In the genomic region with DNA sequence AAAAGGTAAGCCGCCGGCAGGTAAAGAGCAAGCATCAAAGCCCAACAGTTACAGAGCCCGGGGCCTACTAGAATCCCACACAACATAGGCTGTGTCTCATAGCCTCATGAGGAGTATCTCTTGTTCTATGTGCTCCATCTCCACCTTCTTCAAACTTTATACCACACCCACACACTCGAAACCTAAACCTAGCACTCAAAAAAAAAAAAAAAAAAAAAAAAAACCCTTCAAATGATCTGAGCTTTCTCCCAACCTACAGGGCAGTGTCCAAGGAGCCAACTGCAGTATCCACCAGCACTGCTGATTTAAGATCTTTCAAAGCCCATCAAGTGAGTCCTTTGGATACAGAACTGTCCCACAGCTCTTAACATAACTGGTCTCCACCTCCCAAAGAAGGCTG, we compare ENCODE assay signal across 8 mouse cellular contexts. TPM values are rescaled to one million over a fixed set of nuclear protein-coding genes. Genes with fewer than 3 reads are reported as not detected.
DNase-seq lines count a peak whose midpoint lies in the region; ATAC-seq and TF ChIP-seq lines count a peak whose summit lies in the region.

No protein-coding gene starts in this region.

- H3K9ac ChIP-seq in kidney, embryonic 14.5 days (ENCODE audit: low read depth, low read length), result peak overlapping the region; percentile 94; the same call in 1 of the 2 replicates
- peak overlapping the region; percentile 69; the same call in 1 of the 2 replicates for H3K9ac ChIP-seq in hindbrain, embryonic 16.5 days (ENCODE audit: low read depth, low read length)
- H3K9ac ChIP-seq in midbrain, postnatal 0 days (replicated peaks; ENCODE audit: low read length, poor library complexity, severe bottlenecking), result 0 out of 2 replicates have a peak overlapping the region, but pooled peaks have one; percentile 87

- H3K27ac ChIP-seq in kidney, embryonic 14.5 days (ENCODE audit: low read depth, low read length), result no peak overlapping the region
- no peak overlapping the region for H3K27ac ChIP-seq in hindbrain, embryonic 16.5 days (ENCODE audit: low read depth, low read length)
- H3K27ac ChIP-seq in midbrain, postnatal 0 days (ENCODE audit: low read depth, low read length), result no peak overlapping the region

- H3K4me2 ChIP-seq in kidney, embryonic 14.5 days (replicated peaks; ENCODE audit: low read depth, low read length), result peak overlapping the region; percentile 47
- peak overlapping the region; percentile 82 for H3K4me2 ChIP-seq in hindbrain, embryonic 16.5 days (ENCODE audit: low read length)
- H3K4me2 ChIP-seq in midbrain, postnatal 0 days (ENCODE audit: low read depth, low read length, poor library complexity, severe bottlenecking), result peak overlapping the region; percentile 96

- H3K27me3 ChIP-seq in kidney, embryonic 14.5 days (ENCODE audit: control insufficient read depth, insufficient read depth, low read length), result no peaks in the 10 kb centered on the region
- H3K27me3 ChIP-seq in hindbrain, embryonic 16.5 days (replicated peaks; ENCODE audit: control insufficient read depth, insufficient read depth, low read length), result no peaks in the 10 kb centered on the region
- H3K27me3 ChIP-seq in midbrain, postnatal 0 days (ENCODE audit: insufficient read depth, low read length), result no peaks in the 10 kb centered on the region

- no peak for DNase-seq in kidney, adult 9 months
- peak; percentile 9 for DNase-seq in c-Kit-positive CD71-positive TER-119-negative erythroid progenitor cells, embryonic 14.5 days (ENCODE audit: low read depth)
- DNase-seq in midbrain, postnatal 0 days (ENCODE audit: low spot score), result no peak
- no peak for DNase-seq in adrenal gland, postnatal 25 days
- DNase-seq in left cerebral cortex, adult 9 months (ENCODE audit: low spot score in 2 of 2), result no peak
- no peak for DNase-seq in spleen, postnatal 36 days (ENCODE audit: low spot score in 2 of 2)

- H3K9me3 ChIP-seq in kidney, embryonic 14.5 days (ENCODE audit: control insufficient read depth, low read length), result no peaks in the 10 kb centered on the region
- H3K9me3 ChIP-seq in hindbrain, embryonic 16.5 days (ENCODE audit: control insufficient read depth, low read length), result no peaks in the 10 kb centered on the region
- H3K9me3 ChIP-seq in midbrain, postnatal 0 days (ENCODE audit: low read length), result no peaks in the 10 kb centered on the region

- TF ChIP-seq CTCF in midbrain, postnatal 0 days (IDR thresholded peaks at IDR 0.05), result no peak

- peak overlapping the region; percentile 99; the same call in 1 of the 2 replicates for H3K4me3 ChIP-seq in kidney, embryonic 14.5 days (ENCODE audit: low read length)
- H3K4me3 ChIP-seq in hindbrain, embryonic 16.5 days (ENCODE audit: low read length), result peak overlapping the region; percentile 99
- peak overlapping the region; percentile 99 for H3K4me3 ChIP-seq in midbrain, postnatal 0 days (ENCODE audit: low read depth, low read length)

- peaks cover 27% of the 10 kb centered on the region for H3K36me3 ChIP-seq in kidney, embryonic 14.5 days (ENCODE audit: control insufficient read depth, insufficient read depth, low read length)
- H3K36me3 ChIP-seq in hindbrain, embryonic 16.5 days (ENCODE audit: control insufficient read depth, insufficient read depth, low read length), result peaks cover 6% of the 10 kb centered on the region; the same call in 1 of the 2 replicates
- H3K36me3 ChIP-seq in midbrain, postnatal 0 days (ENCODE audit: insufficient read depth, low read length), result peaks cover 13% of the 10 kb centered on the region

- peaks cover 17% of the 10 kb centered on the region for H3K4me1 ChIP-seq in kidney, embryonic 14.5 days (ENCODE audit: control insufficient read depth, insufficient read depth, low read length)
- peaks cover 28% of the 10 kb centered on the region for H3K4me1 ChIP-seq in hindbrain, embryonic 16.5 days (ENCODE audit: control insufficient read depth, insufficient read depth, low read depth, low read length)
- peaks cover 6% of the 10 kb centered on the region; the same call in 1 of the 2 replicates for H3K4me1 ChIP-seq in midbrain, postnatal 0 days (ENCODE audit: insufficient read depth, low read length)

- ATAC-seq in kidney, embryonic 14.5 days (ENCODE audit: low FRiP score, low TSS enrichment), result no peak
- ATAC-seq in hindbrain, embryonic 16.5 days, result no peak
- ATAC-seq in midbrain, postnatal 0 days (ENCODE audit: low FRiP score), result no peak

- 79% methylated on average over 4 of the region's 4 CpGs for WGBS in kidney, embryonic 14.5 days
- 94% methylated on average over 4 of the region's 4 CpGs for WGBS in hindbrain, embryonic 16.5 days
- 91% methylated on average over 4 of the region's 4 CpGs for WGBS in midbrain, postnatal 0 days

RNA-seq across cellular contexts. Expression of gene Utp18, which starts 1.5 kb away (rescaled TPM):
- polyA plus RNA-seq in kidney, embryonic 14.5 days (2014; fragmentation: Nextera tagmentation; extraction: Ambion mirVana), result 37.4 and 40.6 TPM in 2 replicates
- 25.5 and 26.0 TPM in 2 replicates for polyA plus RNA-seq in hindbrain, embryonic 16.5 days (2015; fragmentation: Nextera tagmentation; extraction: Ambion mirVana)
- total RNA-seq in midbrain, postnatal 0 days (2014; rRNA removed), result 35.3 and 37.1 TPM in 2 replicates
- polyA plus RNA-seq in midbrain, postnatal 0 days (2015; fragmentation: Nextera tagmentation; extraction: Ambion mirVana), result 22.3 and 25.9 TPM in 2 replicates
- total RNA-seq in adrenal gland, postnatal 25 days (2021), result 22.2 and 24.2 TPM in 2 replicates

RNA-seq across cellular contexts. Expression of gene Mbtd1, which starts 1.6 kb away (rescaled TPM):
- polyA plus RNA-seq in kidney, embryonic 14.5 days (2014; fragmentation: Nextera tagmentation; extraction: Ambion mirVana), result 28.5 and 33.4 TPM in 2 replicates
- polyA plus RNA-seq in hindbrain, embryonic 16.5 days (2015; fragmentation: Nextera tagmentation; extraction: Ambion mirVana), result 18.0 and 19.0 TPM in 2 replicates
- total RNA-seq in midbrain, postnatal 0 days (2014; rRNA removed), result 10.5 and 20.1 TPM in 2 replicates
- polyA plus RNA-seq in midbrain, postnatal 0 days (2015; fragmentation: Nextera tagmentation; extraction: Ambion mirVana), result 8.0 and 11.6 TPM in 2 replicates
- total RNA-seq in adrenal gland, postnatal 25 days (2021), result 30.2 and 38.1 TPM in 2 replicates
